Mouse (Mus musculus) liver, embryonic 11.5 days (tissue): Measurements from ENCODE around the gene Hba-a1. TPM values are rescaled to one million over a fixed set of nuclear protein-coding genes. Genes with fewer than 3 reads are reported as not detected.
"Not testable (repeated sequence)": the region's sequence is repeated elsewhere in the genome, so short reads cannot be mapped to it uniquely, and the experiment has no call there.

Experiments used
- ATAC-seq: fragments of 200-750 bp; cut with Nextera tagmentation; replicated peaks from 2 replicates; pipeline ENCODE4 v1.8.0; 2017; ENCODE audit warnings: moderate number of reproducible peaks, mild to moderate bottlenecking, moderate TSS enrichment, moderate library complexity; ENCODE audit not compliant: low FRiP score
- DNase-seq: peaks from one replicate; pipeline ENCODE4 v3.0.0-alpha.2; 2017; ENCODE audit warnings: low spot score
- H3K27ac ChIP-seq: fragments of 300-500 bp; sonication (generic); 2 replicates; pipeline ENCODE4 v1.5.1; 2014; ENCODE audit warnings: mild to moderate bottlenecking, low read depth, low read length, control low read depth
- H3K27me3 ChIP-seq: fragments of 300-500 bp; sonication (generic); replicated peaks from 2 replicates; pipeline ENCODE4 v1.6.1; 2014; ENCODE audit warnings: low read length, mixed read lengths; ENCODE audit not compliant: control insufficient read depth, insufficient read depth
- H3K36me3 ChIP-seq: fragments of 300-500 bp; sonication (generic); 2 replicates; pipeline ENCODE4 v1.6.1; 2014; ENCODE audit warnings: mild to moderate bottlenecking, low read length, moderate library complexity, mixed read lengths; ENCODE audit not compliant: control insufficient read depth, insufficient read depth
- H3K4me1 ChIP-seq: fragments of 300-500 bp; sonication (generic); replicated peaks from 2 replicates; pipeline ENCODE4 v1.6.1; 2014; ENCODE audit warnings: low read length, mixed read lengths; ENCODE audit not compliant: control insufficient read depth, insufficient read depth
- H3K4me2 ChIP-seq: fragments of 300-500 bp; sonication (generic); 2 replicates; pipeline ENCODE4 v1.6.1; 2014; ENCODE audit warnings: mild to moderate bottlenecking, control low read depth, moderate library complexity
- H3K4me3 ChIP-seq: fragments of 300-500 bp; sonication (generic); 2 replicates; pipeline ENCODE4 v1.5.1; 2014; ENCODE audit warnings: low read depth, low read length, control low read depth
- H3K9ac ChIP-seq: fragments of 300-500 bp; sonication (generic); 2 replicates; pipeline ENCODE4 v1.6.1; 2014; ENCODE audit warnings: low read depth, low read length, control low read depth
- H3K9me3 ChIP-seq: fragments of 300-500 bp; sonication (generic); 2 replicates; pipeline ENCODE4 v1.6.1; 2016; ENCODE audit warnings: low read length, inconsistent platforms, mixed read lengths; ENCODE audit not compliant: control insufficient read depth
- WGBS: fragments of 180-500 bp; shearing (Covaris S2); extraction: QIAGEN DNeasy Blood & Tissue Kit; methylation state at CpG from one replicate; pipeline ENCODE4 v1.1.7; 2014; 5-methylcytosine and 5-hydroxymethylcytosine counted together
- polyA plus RNA-seq: library from polyadenylated mRNA; unstranded; fragments of >200 nt; fragmentation: Nextera tagmentation; extraction: Ambion mirVana; gene quantifications from 2 replicates; pipeline ENCODE4 v1.2.1, GENCODE M21; 2014

The Hba-a1 gene
- polyA plus RNA-seq, 1 experiment from 2014 or later, result 12,741 TPM

- Histone ChIP-seq H3K4me1 (peaks cover 13% of the 10 kb centered on the region), H3K27ac (peak overlapping the region; percentile 87), H3K27me3 (peaks cover 29% of the 10 kb centered on the region), H3K4me2 (peak overlapping the region; percentile 48), H3K9me3 (no peaks in the 10 kb centered on the region), H3K9ac (peak overlapping the region; percentile 65), H3K4me3 (no peak overlapping the region), H3K36me3 (no peaks in the 10 kb centered on the region)
- WGBS, result 46% methylated on average over 1 of the region's 1 CpGs
- DNase-seq (no peak), ATAC-seq (no peak)
These were observed 1.7 kb upstream of the Hba-a1 start for GRCm38 (mm10) chr11:32281416-32282144.

GRCm38 (mm10) chr11:32284582-32284981 lies 1.3 kb downstream of the Hba-a1 start:
- H3K4me3 ChIP-seq, result peak overlapping the region; percentile 32
- peak overlapping the region; percentile 55 for H3K9ac ChIP-seq
- not testable (repeated sequence) for H3K9me3 ChIP-seq, DNase-seq, H3K36me3 ChIP-seq, H3K27me3 ChIP-seq
- peak overlapping the region; percentile 71 for H3K27ac ChIP-seq
- peaks cover 13% of the 10 kb centered on the region for H3K4me1 ChIP-seq
- 34% methylated on average over 2 of the region's 2 CpGs for WGBS
- peak; percentile 4 for ATAC-seq
- H3K4me2 ChIP-seq, result peak overlapping the region; percentile 43

GRCm38 (mm10) chr11:32285031-32285775 lies 1.9 kb downstream of the Hba-a1 start:
- peaks cover 13% of the 10 kb centered on the region for H3K4me1 ChIP-seq
- 61% methylated on average over 7 of the region's 7 CpGs for WGBS
- H3K4me2 ChIP-seq, result peak overlapping the region; percentile 39
- ATAC-seq (peak; percentile 74), DNase-seq (no peak)
- H3K9ac ChIP-seq, result 0 out of 2 replicates have a peak overlapping the region, but pooled peaks have one; percentile 12
- H3K9me3 ChIP-seq, result no peaks in the 10 kb centered on the region
- no peaks in the 10 kb centered on the region for H3K36me3 ChIP-seq
- peaks cover 2% of the 10 kb centered on the region; the same call in 1 of the 2 replicates for H3K27me3 ChIP-seq
- peak overlapping the region; percentile 71; the same call in 1 of the 2 replicates for H3K27ac ChIP-seq
- peak overlapping the region; percentile 27; the same call in 1 of the 2 replicates for H3K4me3 ChIP-seq

- H3K4me3 ChIP-seq, H3K27me3 ChIP-seq, H3K27ac ChIP-seq, H3K4me2 ChIP-seq, H3K36me3 ChIP-seq, H3K9ac ChIP-seq, H3K9me3 ChIP-seq, DNase-seq, ATAC-seq: not testable (repeated sequence)
- peaks cover 11% of the 10 kb centered on the region for H3K4me1 ChIP-seq
These were observed 2.6 kb downstream of the Hba-a1 start for GRCm38 (mm10) chr11:32285887-32286286.

GRCm38 (mm10) chr11:32286695-32287492 lies 3.6 kb downstream of the Hba-a1 start, which contains the start of gene Hbq1b:
Hbq1b (plus strand) TSS chr11:32286965.
- not testable (repeated sequence) for DNase-seq, H3K4me1 ChIP-seq, H3K27me3 ChIP-seq, H3K9me3 ChIP-seq, H3K36me3 ChIP-seq
- H3K27ac ChIP-seq, result peak within 1 kb of the TSS; percentile 53
- WGBS, result 18% methylated on average over 30 of the region's 33 CpGs
- ATAC-seq, result peak; percentile 19
- H3K4me2 ChIP-seq, result peak within 1 kb of the TSS; percentile 61
- peak within 1 kb of the TSS; percentile 66 for H3K9ac ChIP-seq
- peak within 1 kb of the TSS; percentile 43 for H3K4me3 ChIP-seq

GRCm38 (mm10) chr11:32287493-32287825 lies 4.1 kb downstream of the Hba-a1 start:
- 62% methylated on average over 9 of the region's 9 CpGs for WGBS
- no peaks in the 10 kb centered on the region; the same call in 1 of the 2 replicates for H3K27me3 ChIP-seq
- no peaks in the 10 kb centered on the region for H3K36me3 ChIP-seq
- DNase-seq (no peak), ATAC-seq (no peak)
- H3K4me3 ChIP-seq, result peak overlapping the region; percentile 43
- peak overlapping the region; percentile 66 for H3K9ac ChIP-seq
- no peaks in the 10 kb centered on the region for H3K9me3 ChIP-seq
- peak overlapping the region; percentile 53 for H3K27ac ChIP-seq
- H3K4me1 ChIP-seq, result no peaks in the 10 kb centered on the region; the same call in 1 of the 2 replicates
- H3K4me2 ChIP-seq, result peak overlapping the region; percentile 61

GRCm38 (mm10) chr11:32292819-32293218 lies 9.5 kb downstream of the Hba-a1 start:
- WGBS, result 78% methylated on average over 4 of the region's 4 CpGs
- not testable (repeated sequence) for H3K4me3 ChIP-seq, H3K27me3 ChIP-seq, H3K36me3 ChIP-seq, H3K9me3 ChIP-seq, H3K4me1 ChIP-seq, ATAC-seq, DNase-seq
- H3K27ac ChIP-seq, result peak overlapping the region; percentile 67
- peak overlapping the region; percentile 42 for H3K9ac ChIP-seq
- peak overlapping the region; percentile 23; the same call in 1 of the 2 replicates for H3K4me2 ChIP-seq

- H3K9ac ChIP-seq, result peak overlapping the region; percentile 38; the same call in 1 of the 2 replicates
These were observed 10.2 kb downstream of the Hba-a1 start for GRCm38 (mm10) chr11:32293479-32293878.

More at GRCm38 (mm10) chr11:32293479-32293878, 10.2 kb downstream of the Hba-a1 start:
- H3K36me3 ChIP-seq, ATAC-seq, DNase-seq, H3K4me1 ChIP-seq, H3K9me3 ChIP-seq, H3K27me3 ChIP-seq, H3K4me3 ChIP-seq: not testable (repeated sequence)
- Histone ChIP-seq H3K27ac (peak overlapping the region; percentile 60), H3K4me2 (peak overlapping the region; percentile 45)
- 43% methylated on average over 3 of the region's 3 CpGs for WGBS
